Comparison of ENCODE assay signal across 8 mouse cellular contexts in genomic region chr5:134540881-134541280, GRCm38 (mm10). TPM values are rescaled to one million over a fixed set of nuclear protein-coding genes. Genes with fewer than 3 reads are reported as not detected.
DNase-seq lines count a peak whose midpoint lies in the region; ATAC-seq and TF ChIP-seq lines count a peak whose summit lies in the region.

No protein-coding gene starts in this region.

- whole genome bisulfite sequencing in liver, embryonic 13.5 days (ENCODE audit: insufficient replicate concordance), result 77% methylated on average over 6 of the region's 6 CpGs
- WGBS in kidney, adult 2 months, result 53% methylated on average over 6 of the region's 6 CpGs
- 86% methylated on average over 6 of the region's 6 CpGs for WGBS in neural tube, embryonic 15.5 days

- no peak for TF ChIP-seq POLR2A in kidney, adult 2 months (IDR thresholded peaks at IDR 0.05; ENCODE audit: low read depth, low read length)

- peaks cover 24% of the 10 kb centered on the region for H3K4me1 ChIP-seq in liver, embryonic 13.5 days (replicated peaks)
- H3K4me1 ChIP-seq in kidney, adult 2 months (ENCODE audit: control insufficient read depth, insufficient read depth, low read length), result peaks cover 18% of the 10 kb centered on the region
- peaks cover 52% of the 10 kb centered on the region for H3K4me1 ChIP-seq in neural tube, embryonic 15.5 days

- no peak overlapping the region for H3K4me3 ChIP-seq in liver, embryonic 13.5 days (replicated peaks)
- no peak overlapping the region for H3K4me3 ChIP-seq in kidney, adult 2 months (ENCODE audit: insufficient read depth, low read depth, low read length)
- H3K4me3 ChIP-seq in neural tube, embryonic 15.5 days (replicated peaks), result no peak overlapping the region

- no peak overlapping the region for H3K9ac ChIP-seq in liver, embryonic 13.5 days
- no peak overlapping the region for H3K9ac ChIP-seq in neural tube, embryonic 15.5 days (replicated peaks)

- DNase-seq in liver, embryonic 13.5 days, result no peak
- no peak for DNase-seq in liver
- peak; percentile 14 to 24 for DNase-seq in gastrocnemius, adult 8-10 months (ENCODE audit: low spot score in 2 of 2)
- peak; percentile 54 for DNase-seq in kidney, adult 2 months
- no peak for DNase-seq in thymus, postnatal 36 days
- DNase-seq in spleen, postnatal 4 days (ENCODE audit: low spot score in 2 of 2), result no peak

- 0 out of 2 replicates have a peak overlapping the region, but pooled peaks have one; percentile 60 for H3K27ac ChIP-seq in liver, embryonic 13.5 days
- H3K27ac ChIP-seq in kidney, adult 2 months (ENCODE audit: insufficient read depth, low read depth, low read length), result no peak overlapping the region
- H3K27ac ChIP-seq in neural tube, embryonic 15.5 days (replicated peaks), result peak overlapping the region; percentile 77

- no peak for TF ChIP-seq CTCF in kidney, adult 2 months (conservative IDR thresholded peaks at IDR 0.05; ENCODE audit: insufficient read depth, insufficient read length, low read depth, low read length)

- H3K27me3 ChIP-seq in liver, embryonic 13.5 days, result no peaks in the 10 kb centered on the region
- H3K27me3 ChIP-seq in kidney, adult 2 months (replicated peaks; ENCODE audit: control insufficient read depth, insufficient read depth, low read length), result no peaks in the 10 kb centered on the region
- H3K27me3 ChIP-seq in neural tube, embryonic 15.5 days (replicated peaks), result no peaks in the 10 kb centered on the region

- H3K9me3 ChIP-seq in liver, embryonic 13.5 days (replicated peaks), result no peaks in the 10 kb centered on the region
- no peaks in the 10 kb centered on the region for H3K9me3 ChIP-seq in neural tube, embryonic 15.5 days (replicated peaks)

- no peak overlapping the region for H3K4me2 ChIP-seq in liver, embryonic 13.5 days
- no peak overlapping the region for H3K4me2 ChIP-seq in neural tube, embryonic 15.5 days

- H3K36me3 ChIP-seq in liver, embryonic 13.5 days, result no peaks in the 10 kb centered on the region
- no peaks in the 10 kb centered on the region for H3K36me3 ChIP-seq in kidney, adult 2 months (ENCODE audit: control insufficient read depth, insufficient read depth, low read length)
- H3K36me3 ChIP-seq in neural tube, embryonic 15.5 days, result peaks cover 14% of the 10 kb centered on the region

- no peak for ATAC-seq in liver, embryonic 13.5 days (ENCODE audit: low read depth)
- no peak for ATAC-seq in neural tube, embryonic 15.5 days (ENCODE audit: low FRiP score)
- ATAC-seq in cerebellum, adult (ENCODE audit: insufficient number of reproducible peaks, low FRiP score, low TSS enrichment), result no peak

RNA-seq across cellular contexts. Expression of gene Clip2, which starts 11.4 kb away (rescaled TPM):
- 0.37 and 0.50 TPM in 2 replicates for polyA plus RNA-seq in liver, embryonic 13.5 days (2015; fragmentation: Nextera tagmentation; extraction: Ambion mirVana)
- total RNA-seq in gastrocnemius, adult 8-10 months (2022), result 1 to 10 TPM; 1.4 to 2.1 (median 1.9) TPM
- 22.4 and 25.2 TPM in 2 replicates for polyA plus RNA-seq in kidney, adult 2 months (2012; rRNA removed)
- polyA plus RNA-seq in neural tube, embryonic 15.5 days (2015; fragmentation: Nextera tagmentation; extraction: Ambion mirVana), result 10.4 and 12.1 TPM in 2 replicates

RNA-seq across cellular contexts. Expression of gene Syna, which starts 19.1 kb away (rescaled TPM):
- polyA plus RNA-seq in liver, embryonic 13.5 days (2015; fragmentation: Nextera tagmentation; extraction: Ambion mirVana), result not detected in 2 replicates
- total RNA-seq in gastrocnemius, adult 8-10 months (2022), result not detected
- 0.34 and 0.48 TPM in 2 replicates for polyA plus RNA-seq in kidney, adult 2 months (2012; rRNA removed)
- 0.51 and 0.63 TPM in 2 replicates for polyA plus RNA-seq in neural tube, embryonic 15.5 days (2015; fragmentation: Nextera tagmentation; extraction: Ambion mirVana)

RNA-seq across cellular contexts. Expression of gene Rfc2, which starts 40.3 kb away (rescaled TPM):
- polyA plus RNA-seq in liver, embryonic 13.5 days (2015; fragmentation: Nextera tagmentation; extraction: Ambion mirVana), result 233 and 246 TPM in 2 replicates
- 10 to 100 TPM; 16.0 to 23.8 (median 19.5) TPM for total RNA-seq in gastrocnemius, adult 8-10 months (2022)
- polyA plus RNA-seq in kidney, adult 2 months (2012; rRNA removed), result 65.5 and 76.4 TPM in 2 replicates
- 185 and 216 TPM in 2 replicates for polyA plus RNA-seq in neural tube, embryonic 15.5 days (2015; fragmentation: Nextera tagmentation; extraction: Ambion mirVana)

Comparison
In these comparisons a context has a peak if more than half of its experiments do, and no peak if none do; other contexts are left out.
1. DNase-seq: peak in gastrocnemius, adult 8-10 months (2 of 2) and kidney, adult 2 months (single experiment); none in liver, embryonic 13.5 days (single experiment), liver (single experiment), thymus, postnatal 36 days (0 of 2) and spleen, postnatal 4 days (0 of 2).